Mouse (Mus musculus) B cell, adult 2 months (primary cell): ENCODE data around the gene Gm11562.
"Not testable (repeated sequence)": the region's sequence is repeated elsewhere in the genome, so short reads cannot be mapped to it uniquely, and the experiment has no call there.

Source experiments
- DNase-seq, 2 experiments: peaks; one replicate each; pipeline ENCODE4 v3.0.0; 2022

Gene Gm11562

GRCm38 (mm10) chr11:99620335-99620734 lies at the start of gene Gm11562:
Gm11562 (minus strand) TSS chr11:99620435.
- DNase-seq = no peak

DNA sequence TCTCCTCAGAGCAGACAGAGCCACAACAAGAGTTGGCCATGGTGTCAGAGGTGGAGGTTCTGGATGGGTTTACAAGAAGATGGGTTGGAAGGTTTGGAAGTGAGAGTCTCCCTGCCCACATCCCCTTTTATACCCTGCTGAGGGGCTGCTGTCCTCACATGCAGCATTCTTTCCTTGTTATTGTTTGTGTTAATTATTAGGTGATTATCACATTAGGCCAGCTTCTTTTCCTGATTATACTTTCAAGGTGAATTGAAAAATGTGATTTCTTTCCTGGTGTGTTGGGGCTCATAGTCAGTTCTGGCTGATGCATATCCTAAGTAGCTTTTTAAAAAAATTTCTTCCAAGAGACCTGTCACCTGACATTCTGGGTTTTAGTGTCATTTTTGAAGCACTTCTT lies 45.6 kb upstream of the Gm11562 start, which contains the start of gene Krtap4-6:
Krtap4-6 (minus strand) TSS at position 101 of the 400 bp plus-strand sequence.
- no peak for DNase-seq

DNA sequence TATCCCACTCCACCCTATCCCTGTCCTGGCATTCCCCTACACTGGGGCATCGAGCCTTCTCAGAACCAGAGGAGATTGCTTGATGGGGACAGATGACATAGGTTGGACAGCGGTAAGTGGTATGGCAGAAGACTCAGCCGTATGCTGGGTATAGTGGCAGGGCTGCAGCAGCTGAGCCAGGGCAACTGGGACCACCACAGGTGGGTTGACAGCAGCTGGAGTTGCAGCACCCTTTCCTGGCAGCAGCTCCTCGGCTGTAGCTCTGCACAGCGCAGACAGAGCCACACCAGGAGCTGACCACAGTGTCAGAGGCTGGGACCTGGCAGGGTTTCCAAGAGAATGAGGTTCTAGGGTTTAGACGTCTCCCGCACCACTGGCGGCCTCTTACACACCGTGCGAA lies 42.6 kb upstream of the Gm11562 start:
- no peak for DNase-seq

- no peak for DNase-seq
Measured at GRCm38 (mm10) chr11:99659256-99659655, 39.0 kb upstream of the Gm11562 start.

DNA sequence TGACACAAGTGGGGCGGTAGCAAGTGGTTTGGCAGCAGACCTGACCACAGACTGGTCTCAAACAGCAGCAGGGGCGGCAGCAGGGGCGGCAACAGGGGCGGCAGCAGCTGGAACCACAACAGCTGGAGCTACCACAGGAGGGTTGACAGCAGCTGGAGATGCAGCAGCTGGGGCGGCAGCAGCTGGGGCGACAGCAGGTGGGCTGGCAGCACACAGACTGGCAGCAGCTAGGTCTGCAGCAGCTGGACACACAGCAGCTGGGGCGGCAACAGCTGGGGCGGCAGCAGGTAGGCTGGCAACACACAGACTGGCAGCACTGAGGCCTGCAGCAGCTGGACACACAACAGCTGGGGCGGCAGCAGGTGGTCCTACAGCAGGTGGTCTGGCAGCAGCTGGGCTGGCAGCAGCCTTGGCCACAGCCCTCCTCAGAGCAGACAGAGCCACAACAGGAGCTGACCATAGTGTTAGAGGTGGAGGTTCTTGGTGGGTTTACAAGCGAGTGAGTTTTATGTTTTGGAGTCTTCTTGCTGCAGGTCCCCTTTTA lies 38.3 kb upstream of the Gm11562 start, which contains the start of gene Gm11563:
Gm11563 (minus strand) TSS at position 494 of the 544 bp plus-strand sequence.
- DNase-seq = not testable (repeated sequence)

- DNase-seq = no peak
Measured at GRCm38 (mm10) chr11:99657051-99657450, 36.8 kb upstream of the Gm11562 start.

GRCm38 (mm10) chr11:99650136-99650535 lies 29.9 kb upstream of the Gm11562 start, which contains the start of gene Gm11555:
Gm11555 (minus strand) TSS chr11:99650236.
- DNase-seq = no peak

DNA sequence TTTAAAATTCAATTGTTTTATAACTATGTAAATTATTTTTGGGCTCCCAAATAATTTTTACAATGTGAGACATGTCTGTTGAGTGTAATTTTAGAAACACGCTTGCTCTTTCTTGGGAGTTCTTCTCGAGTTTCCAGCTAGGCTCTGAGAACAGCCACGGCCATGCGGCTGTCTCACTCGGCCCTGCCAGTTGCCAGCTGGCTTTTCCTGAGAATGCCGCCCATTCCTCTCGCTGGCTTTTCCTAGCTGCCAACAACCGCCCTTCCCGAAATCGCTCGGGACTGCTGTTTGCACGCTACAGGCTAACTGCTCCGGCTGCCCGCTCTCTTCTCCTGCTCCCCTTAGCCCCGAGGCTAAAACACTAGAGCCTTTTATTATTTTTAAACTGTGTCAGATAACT lies 26.2 kb upstream of the Gm11562 start:
- no peak for DNase-seq

GRCm38 (mm10) chr11:99644351-99644750 lies 24.1 kb upstream of the Gm11562 start:
- DNase-seq = no peak

DNA sequence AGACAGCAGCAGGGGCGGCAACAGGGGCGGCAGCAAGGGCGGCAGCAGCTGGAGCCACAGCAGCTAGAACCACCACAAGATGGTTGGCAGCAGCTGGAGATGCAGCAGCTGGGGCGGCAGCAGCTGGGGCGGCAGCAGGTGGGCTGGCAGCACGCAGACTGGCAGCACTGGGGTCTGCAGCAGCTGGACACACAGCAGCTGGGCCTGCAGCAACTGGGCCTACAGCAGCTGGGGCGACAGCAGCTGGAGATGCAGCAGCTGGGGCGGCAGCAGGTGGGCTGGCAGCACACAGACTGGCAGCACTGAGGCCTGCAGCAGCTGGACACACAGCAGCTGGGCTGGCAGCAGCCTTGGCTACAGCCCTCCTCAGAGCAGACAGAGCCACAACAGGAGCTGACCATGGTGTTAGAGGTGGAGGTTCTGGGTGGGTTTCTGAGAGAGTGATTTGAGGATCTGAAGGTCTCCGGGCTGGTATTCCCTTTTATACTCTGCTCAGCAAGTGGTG lies 23.5 kb upstream of the Gm11562 start, which contains the start of gene Krtap4-7:
Krtap4-7 (minus strand) TSS at position 455 of the 505 bp plus-strand sequence.
- not testable (repeated sequence) for DNase-seq

GRCm38 (mm10) chr11:99640926-99641325 lies 20.7 kb upstream of the Gm11562 start:
- no peak for DNase-seq

DNA sequence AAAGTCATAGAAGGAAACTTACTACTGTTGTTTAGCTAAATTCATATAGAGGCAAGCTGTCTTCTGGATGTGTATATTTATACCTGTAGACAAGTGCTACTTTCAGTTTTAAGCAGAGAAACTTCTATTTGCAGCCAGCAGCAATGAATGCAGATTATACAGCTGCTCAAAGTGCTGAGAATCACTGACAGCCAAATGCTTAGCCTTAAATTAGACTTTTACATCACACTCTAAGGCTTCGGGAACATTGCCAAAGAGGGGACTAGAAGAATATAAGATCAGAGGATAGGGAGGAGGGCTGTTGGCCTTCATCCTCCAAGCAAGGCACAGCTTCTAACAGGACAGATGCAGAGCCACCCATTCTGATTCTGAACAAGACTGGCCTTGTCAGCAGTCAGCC lies 16.9 kb upstream of the Gm11562 start:
- DNase-seq = no peak

DNA sequence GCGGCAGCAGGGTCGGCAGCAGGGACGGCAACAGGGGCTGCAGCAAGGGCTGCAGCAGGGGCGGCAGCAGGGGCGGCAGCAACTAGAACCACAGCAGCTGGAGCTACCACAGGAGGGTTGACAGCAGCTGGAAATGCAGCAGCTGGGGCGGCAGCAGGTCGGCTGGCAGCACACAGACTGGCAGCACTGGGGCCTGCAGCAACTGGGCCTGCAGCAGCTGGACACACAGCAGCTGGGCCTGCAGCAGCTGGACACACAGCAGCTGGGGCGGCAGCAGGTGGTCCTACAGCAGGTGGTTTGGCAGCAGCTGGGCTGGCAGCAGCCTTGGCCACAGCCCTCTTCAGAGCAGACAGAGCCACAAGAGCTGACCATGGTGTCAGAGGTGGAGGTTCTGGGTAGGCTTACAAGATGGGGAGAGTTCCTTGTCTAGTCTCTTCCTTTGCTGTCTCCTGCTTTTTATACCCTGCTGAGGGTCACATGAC lies 14.5 kb upstream of the Gm11562 start, which contains the start of gene Krtap4-2:
Krtap4-2 (minus strand) TSS at position 432 of the 482 bp plus-strand sequence.
- no peak for DNase-seq

DNA sequence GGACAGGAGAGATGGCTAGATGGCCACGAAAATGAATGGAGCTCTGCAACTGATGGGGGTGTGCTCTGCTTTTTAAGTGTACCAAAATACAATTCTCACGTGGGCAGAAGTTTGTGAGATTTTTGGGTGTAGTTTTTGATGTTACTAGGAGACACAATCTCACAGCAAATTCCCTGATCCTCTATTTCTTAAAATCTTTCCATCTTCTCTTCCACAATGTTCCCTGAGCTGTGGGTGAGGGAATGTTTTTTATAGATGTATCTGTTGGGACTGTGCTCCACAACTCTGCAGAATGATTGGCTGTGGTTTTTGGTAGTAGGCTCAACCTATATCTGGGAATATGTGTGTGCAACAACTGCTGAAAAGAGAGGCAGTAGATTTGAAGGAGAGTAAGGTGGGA lies 13.1 kb upstream of the Gm11562 start:
- DNase-seq = no peak

DNA sequence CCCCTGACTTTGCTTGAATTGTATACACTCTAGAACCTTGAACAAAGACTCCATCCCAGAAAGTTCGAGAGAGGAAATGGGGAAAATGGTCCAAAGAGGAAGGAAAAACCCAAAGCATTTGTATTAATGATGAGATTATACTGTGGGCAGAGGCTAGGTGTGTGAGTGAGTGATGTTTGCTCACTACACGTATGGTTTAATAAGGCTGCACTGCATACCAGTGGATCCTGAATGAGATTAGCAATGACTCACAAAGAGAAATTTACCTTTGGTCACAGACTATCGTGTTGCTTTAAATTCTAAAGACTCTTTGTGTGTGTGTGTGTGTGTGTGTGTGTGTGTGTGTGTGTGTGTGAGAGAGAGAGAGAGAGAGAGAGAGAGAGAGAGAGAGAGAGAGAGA lies 10.7 kb upstream of the Gm11562 start:
- DNase-seq = no peak

- DNase-seq = no peak
Measured at GRCm38 (mm10) chr11:99628138-99628537, 7.9 kb upstream of the Gm11562 start, which contains the start of gene Krtap4-1. Krtap4-1 (minus strand) TSS chr11:99628238.

- DNase-seq = no peak
Measured at GRCm38 (mm10) chr11:99614796-99615363, 5.4 kb downstream of the Gm11562 start, which contains the start of gene Krtap2-4. Krtap2-4 (minus strand) TSS chr11:99614846.

DNA sequence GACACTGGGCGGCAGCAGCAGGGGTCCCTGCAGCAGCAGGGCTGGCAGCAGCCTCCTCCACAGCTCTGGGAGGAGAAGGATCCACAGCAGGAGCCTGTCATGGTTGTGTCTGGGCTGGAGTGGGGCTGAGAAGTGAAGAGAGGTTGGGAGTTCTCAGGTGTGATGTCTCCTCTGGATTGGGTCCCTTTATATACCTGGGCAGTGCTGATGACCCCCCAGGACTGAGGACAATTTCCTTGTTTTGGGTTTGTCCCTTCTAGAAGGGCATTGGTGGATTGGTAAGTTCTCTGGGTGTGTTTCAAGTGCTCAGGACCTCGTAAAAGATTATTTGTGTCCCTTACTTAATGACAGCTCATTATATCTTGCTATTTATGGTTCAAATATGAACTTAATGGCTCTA lies 10.1 kb downstream of the Gm11562 start, which contains the start of gene Gm11937:
Gm11937 (minus strand) TSS at position 101 of the 400 bp plus-strand sequence.
- not testable (repeated sequence) for DNase-seq

- DNase-seq = no peak
Measured at GRCm38 (mm10) chr11:99609126-99609525, 11.1 kb downstream of the Gm11562 start.

- DNase-seq = not testable (repeated sequence)
Measured at GRCm38 (mm10) chr11:99603208-99603607, 17.0 kb downstream of the Gm11562 start, which contains the start of gene Gm11938. Gm11938 (minus strand) TSS chr11:99603308.

GRCm38 (mm10) chr11:99597742-99598141 lies 22.5 kb downstream of the Gm11562 start, which contains the start of gene Krtap9-3:
Krtap9-3 (minus strand) TSS chr11:99598105.
- not testable (repeated sequence) for DNase-seq

GRCm38 (mm10) chr11:99590981-99591380 lies 29.3 kb downstream of the Gm11562 start, which contains the start of gene Krtap1-3:
Krtap1-3 (minus strand) TSS chr11:99591339.
- no peak for DNase-seq

- no peak for DNase-seq
Measured at GRCm38 (mm10) chr11:99585096-99585495, 35.1 kb downstream of the Gm11562 start.
